Mouse (Mus musculus) limb, embryonic 14.5 days (tissue): ENCODE results near the gene Slc16a4. TPM values are rescaled to one million over a fixed set of nuclear protein-coding genes. Genes with fewer than 3 reads are reported as not detected.
A peak's percentile ranks its signal among the peaks of the same experiment; 100 is the strongest.
"Not testable (repeated sequence)": the region's sequence is repeated elsewhere in the genome, so short reads cannot be mapped to it uniquely, and the experiment has no call there.

Experiments used
- ATAC-seq: fragments of 200-750 bp; cut with Nextera tagmentation; 2 replicates; pipeline ENCODE4 v1.8.0; 2017; ENCODE audit warnings: low read depth, moderate number of reproducible peaks, moderate TSS enrichment; ENCODE audit not compliant: low FRiP score
- DNase-seq: peaks from one replicate; pipeline ENCODE4 v3.0.0-alpha.2; 2015; ENCODE audit warnings: low spot score
- H3K27ac ChIP-seq: fragments of 300-500 bp; sonication (generic); replicated peaks from 2 replicates; pipeline ENCODE4 v1.5.1; 2014; ENCODE audit warnings: low read depth, mild to moderate bottlenecking, low read length, moderate library complexity, mixed read lengths
- H3K27me3 ChIP-seq: fragments of 300-500 bp; sonication (generic); 2 replicates; pipeline ENCODE4 v1.6.1; 2014; ENCODE audit warnings: low read length, mixed read lengths; ENCODE audit not compliant: control insufficient read depth, insufficient read depth
- H3K36me3 ChIP-seq: fragments of 300-500 bp; sonication (generic); 2 replicates; pipeline ENCODE4 v1.6.1; 2014; ENCODE audit warnings: mild to moderate bottlenecking, low read length, moderate library complexity, mixed read lengths; ENCODE audit not compliant: control insufficient read depth, insufficient read depth
- H3K4me1 ChIP-seq: fragments of 300-500 bp; sonication (generic); 2 replicates; pipeline ENCODE4 v1.6.1; 2014; ENCODE audit warnings: antibody characterized with exemption, low read length, mixed read lengths; ENCODE audit not compliant: control insufficient read depth, insufficient read depth
- H3K4me2 ChIP-seq: fragments of 300-500 bp; sonication (generic); replicated peaks from 2 replicates; pipeline ENCODE4 v1.6.1; 2014; ENCODE audit warnings: low read depth, mild to moderate bottlenecking, low read length, moderate library complexity; ENCODE audit not compliant: severe bottlenecking
- H3K4me3 ChIP-seq: fragments of 300-500 bp; sonication (generic); replicated peaks from 2 replicates; pipeline ENCODE4 v1.5.1; 2014; ENCODE audit warnings: low read length
- H3K9ac ChIP-seq: fragments of 300-500 bp; sonication (generic); 2 replicates; pipeline ENCODE4 v1.6.1; 2014; ENCODE audit warnings: mild to moderate bottlenecking, low read depth, low read length, moderate library complexity; ENCODE audit not compliant: severe bottlenecking
- H3K9me3 ChIP-seq: fragments of 300-500 bp; sonication (generic); 2 replicates; pipeline ENCODE4 v1.6.1; 2016; ENCODE audit warnings: low read length; ENCODE audit not compliant: control insufficient read depth
- POLR2A ChIP-seq: fragments of 200-500 bp; IDR thresholded peaks from 2 replicates; pipeline ENCODE4 v1.8.0; 2012; ENCODE audit warnings: inconsistent platforms, mild to moderate bottlenecking, moderate library complexity, borderline replicate concordance; ENCODE audit not compliant: insufficient read depth, insufficient read length; ENCODE audit errors: extremely low read depth
- WGBS: fragments of 180-500 bp; shearing (Covaris S2); extraction: QIAGEN DNeasy Blood & Tissue Kit; methylation state at CpG from one replicate; pipeline ENCODE4 v1.1.7; 2014; 5-methylcytosine and 5-hydroxymethylcytosine counted together
- polyA plus RNA-seq, 2 experiments: library from polyadenylated mRNA; depleted of rRNA in 1 of 2; stranded (reverse) in 1 of 2; unstranded in 1 of 2; fragments of >200 nt; fragmentation: Nextera tagmentation in 1 of 2; extraction: Ambion mirVana in 1 of 2; gene quantifications; 2 replicates each; pipeline versions ENCODE4 v1.2.1 to v1.2.3; 2012 to 2014

The Slc16a4 gene
- polyA plus RNA-seq, 2 experiments: 4.1 to 8.0 TPM

DNA sequence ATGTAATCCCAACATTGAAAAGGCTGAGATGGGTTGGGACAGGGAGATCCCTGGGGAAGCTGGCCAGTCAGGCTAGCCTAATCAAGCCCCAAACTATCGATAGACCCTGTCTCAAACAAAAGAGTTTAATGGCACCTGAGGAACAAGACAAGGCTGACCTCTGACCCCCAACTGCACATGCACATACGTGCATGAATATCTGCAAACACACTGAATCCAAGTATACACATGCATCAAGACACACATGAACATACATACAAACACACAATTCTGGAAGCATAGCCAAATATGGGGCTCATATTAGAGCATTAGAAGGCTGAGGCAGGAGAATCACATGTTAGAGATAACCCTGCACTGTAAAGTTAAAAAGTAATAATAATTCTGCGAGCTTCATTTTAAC, 14.4 kb upstream of the Slc16a4 start:
- WGBS: 84% methylated on average over 3 of the region's 3 CpGs
- ATAC-seq: no peak
- no peak overlapping the region for H3K4me2 ChIP-seq
- no peaks in the 10 kb centered on the region for H3K9me3 ChIP-seq
- DNase-seq: no peak
- H3K27me3 ChIP-seq: no peaks in the 10 kb centered on the region
- H3K27ac ChIP-seq: no peak overlapping the region
- TF ChIP-seq POLR2A: no peak
- no peak overlapping the region for H3K9ac ChIP-seq
- H3K36me3 ChIP-seq: 0 out of 2 replicates have a peak, but pooled peaks cover 1% of the 10 kb centered on the region
- H3K4me1 ChIP-seq: peaks cover 8% of the 10 kb centered on the region
- H3K4me3 ChIP-seq: no peak overlapping the region

DNA sequence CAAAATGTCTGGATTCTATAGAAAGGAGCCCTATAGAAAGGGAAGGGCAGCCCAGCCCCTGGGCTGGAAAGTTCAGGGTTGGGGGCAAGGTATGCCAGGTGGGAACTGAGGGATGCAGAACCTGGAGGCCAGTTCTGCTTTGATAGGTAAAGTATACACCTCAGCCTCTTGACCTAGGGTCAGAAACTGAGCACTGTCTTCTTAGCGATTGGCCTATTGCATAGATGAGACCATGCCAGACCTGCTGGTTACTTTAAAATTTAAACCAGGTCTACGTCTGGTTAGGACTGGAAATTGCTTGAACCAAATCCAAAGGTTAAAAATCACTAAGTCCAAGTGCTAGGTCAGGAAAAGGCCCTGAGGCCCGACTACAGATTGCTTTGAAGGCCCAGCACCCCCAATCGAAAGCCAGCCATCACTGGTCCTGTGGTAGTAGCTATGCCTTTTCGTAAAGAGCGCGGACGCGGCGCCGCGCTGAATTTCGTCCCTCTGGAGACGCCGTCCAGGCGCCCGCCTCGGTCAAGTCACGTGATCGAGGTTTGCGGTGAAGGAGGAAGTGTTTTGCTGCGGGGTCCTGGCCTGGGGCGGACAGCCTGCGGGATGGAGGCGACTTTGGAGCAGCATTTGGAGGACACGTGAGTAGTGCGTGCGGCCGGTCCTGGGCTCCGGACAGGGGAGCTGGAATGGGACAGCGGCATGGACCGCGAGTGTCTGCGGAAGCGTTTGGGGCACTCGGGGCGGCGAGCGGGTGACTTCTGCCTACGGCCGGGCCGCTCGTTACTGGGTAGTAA, 12.4 kb upstream of the Slc16a4 start, which contains the start of gene Lamtor5:
Gene Lamtor5, plus strand, starts transcription at position 380 of the 791 bp plus-strand sequence.
- no peak for TF ChIP-seq POLR2A
- Histone ChIP-seq H3K27ac (no peak within 1 kb of the TSS), H3K9ac (peak within 1 kb of the TSS; percentile 80), H3K4me2 (peak within 1 kb of the TSS; percentile 68), H3K4me3 (peak within 1 kb of the TSS; percentile 94), H3K36me3 (peaks cover 8% of the 10 kb centered on the region; the same call in 1 of the 2 replicates), H3K27me3 (no peaks in the 10 kb centered on the region), H3K4me1 (peaks cover 8% of the 10 kb centered on the region), H3K9me3 (no peaks in the 10 kb centered on the region)
- peak; percentile 86 for DNase-seq
- 2% methylated on average over 41 of the region's 43 CpGs for WGBS
- ATAC-seq: peak; percentile 90

DNA sequence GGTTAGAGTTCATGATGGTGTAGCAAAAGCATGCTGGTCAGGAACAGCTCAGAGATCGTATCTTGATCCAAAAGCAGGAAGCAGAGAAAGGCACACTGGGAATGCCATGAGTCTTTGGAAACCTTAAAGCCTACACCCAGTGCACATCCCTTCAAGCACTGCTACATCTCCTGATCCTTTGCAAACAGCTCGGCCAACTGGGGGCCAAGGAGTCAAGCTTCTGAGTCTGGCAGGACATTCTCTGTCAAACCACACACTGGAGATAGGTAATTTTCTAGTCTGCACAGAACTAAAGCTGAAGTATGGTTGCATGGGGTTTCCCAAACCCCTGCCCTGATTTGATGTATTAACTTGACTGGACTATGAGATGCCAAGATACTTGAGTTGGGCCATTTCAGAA, 4.9 kb upstream of the Slc16a4 start:
- TF ChIP-seq POLR2A: no peak
- WGBS: 74% methylated on average over 2 of the region's 2 CpGs
- Histone ChIP-seq H3K9me3 (no peaks in the 10 kb centered on the region), H3K27ac (no peak overlapping the region), H3K4me3 (no peak overlapping the region), H3K4me2 (no peak overlapping the region), H3K36me3 (peaks cover 20% of the 10 kb centered on the region), H3K9ac (no peak overlapping the region), H3K4me1 (peaks cover 11% of the 10 kb centered on the region), H3K27me3 (no peaks in the 10 kb centered on the region)
- ATAC-seq (no peak), DNase-seq (no peak)

DNA sequence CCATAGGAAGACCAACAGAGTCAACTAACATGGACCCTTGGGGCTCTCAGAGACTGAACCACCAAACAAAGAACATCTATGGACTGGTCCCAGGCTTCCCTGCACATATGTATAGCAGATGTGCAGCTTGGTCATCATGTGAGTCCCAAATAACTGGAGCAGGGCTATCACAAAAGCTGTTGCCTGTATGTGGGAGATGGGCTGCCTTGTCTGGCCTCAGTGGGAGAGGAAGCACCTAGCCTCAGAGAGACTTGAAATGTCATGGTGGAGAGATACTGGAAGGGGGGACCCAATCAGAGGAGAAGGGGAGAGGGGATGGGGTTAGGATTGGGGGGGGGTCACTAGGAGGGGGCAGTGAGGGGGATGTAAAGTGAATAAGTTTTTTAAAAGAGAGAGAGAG, 3.7 kb upstream of the Slc16a4 start:
- DNase-seq (no peak), ATAC-seq (no peak)
- no peak overlapping the region for H3K9ac ChIP-seq

DNA sequence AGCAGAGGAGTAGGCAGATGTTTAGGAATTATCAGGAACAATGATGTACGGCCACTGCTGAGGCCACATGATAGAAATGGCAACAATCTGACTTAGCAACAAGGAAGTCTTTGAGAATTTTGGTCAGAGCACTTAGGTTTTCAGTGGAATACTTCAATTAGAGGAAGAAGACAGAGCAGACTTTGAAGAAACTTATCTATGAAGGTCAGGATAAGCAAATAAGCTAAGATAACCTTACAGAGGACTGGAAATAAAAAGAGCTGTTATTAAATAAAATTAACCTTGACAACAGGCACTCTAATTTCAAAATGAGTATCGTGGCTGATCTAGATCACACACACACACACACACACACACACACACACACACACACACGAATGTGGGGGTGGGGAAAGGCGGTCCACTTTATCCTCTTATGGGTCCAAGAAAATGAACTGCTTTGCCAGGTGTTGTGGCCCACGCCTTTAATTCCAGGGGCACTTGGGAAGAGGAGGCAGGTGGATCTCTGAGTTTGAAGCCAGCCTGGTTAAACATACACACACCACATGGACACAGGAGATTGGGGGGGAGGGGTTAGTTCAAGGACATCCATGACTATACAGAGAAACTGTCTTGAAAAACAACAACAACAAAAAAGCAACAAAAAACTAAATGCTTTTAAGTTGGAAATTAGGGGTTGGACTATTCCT, 4.8 kb downstream of the Slc16a4 start:
- peaks cover 11% of the 10 kb centered on the region for H3K4me1 ChIP-seq
- H3K9ac ChIP-seq: no peak overlapping the region
- no peak for ATAC-seq
- no peaks in the 10 kb centered on the region for H3K9me3 ChIP-seq
- no peak overlapping the region for H3K4me3 ChIP-seq
- H3K27me3 ChIP-seq: no peaks in the 10 kb centered on the region
- no peak for DNase-seq
- peaks cover 9% of the 10 kb centered on the region; the same call in 1 of the 2 replicates for H3K36me3 ChIP-seq
- TF ChIP-seq POLR2A: no peak
- H3K4me2 ChIP-seq: no peak overlapping the region
- no peak overlapping the region for H3K27ac ChIP-seq
- WGBS: 93% methylated on average over 5 of the region's 5 CpGs

More for the DNA sequence above, 3.7 kb upstream of the Slc16a4 start:
- H3K36me3 ChIP-seq: peaks cover 17% of the 10 kb centered on the region
- no peak overlapping the region for H3K4me2 ChIP-seq
- H3K27me3 ChIP-seq: no peaks in the 10 kb centered on the region
- no peak overlapping the region for H3K4me3 ChIP-seq
- H3K9me3 ChIP-seq: no peaks in the 10 kb centered on the region
- no peak overlapping the region for H3K27ac ChIP-seq
- no peak for TF ChIP-seq POLR2A
- peaks cover 19% of the 10 kb centered on the region for H3K4me1 ChIP-seq

DNA sequence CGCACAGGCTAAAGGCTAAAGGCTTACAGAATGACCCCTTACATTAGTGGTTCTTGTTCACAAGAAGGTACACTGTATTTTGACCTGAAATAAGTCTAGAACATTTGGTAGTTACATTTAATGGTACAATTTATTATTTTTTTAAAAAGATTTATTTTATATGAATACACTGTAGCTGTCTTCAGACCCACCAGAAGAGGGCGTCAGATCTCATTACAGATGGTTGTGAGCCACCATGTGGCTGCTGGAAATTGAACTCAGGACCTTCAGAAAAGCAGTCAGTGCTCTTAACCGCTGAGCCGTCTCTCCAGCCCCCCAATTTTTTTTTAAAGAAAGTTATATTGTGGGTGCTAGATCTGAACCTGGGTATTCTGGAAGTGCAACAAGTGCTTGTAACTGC, 5.9 kb downstream of the Slc16a4 start:
- not testable (repeated sequence) for H3K9ac ChIP-seq, H3K27me3 ChIP-seq, ATAC-seq, H3K4me2 ChIP-seq, H3K27ac ChIP-seq, H3K4me1 ChIP-seq, DNase-seq, H3K4me3 ChIP-seq, H3K9me3 ChIP-seq
- WGBS: 73% methylated on average over 4 of the region's 4 CpGs
- peaks cover 16% of the 10 kb centered on the region for H3K36me3 ChIP-seq
